Mouse (Mus musculus): ENCODE measurements around the gene Hoxa1.

GRCm38 (mm10) chr6:52180726-52181125, 22.6 kb upstream of the Hoxa1 start:
- TF ChIP-seq POLR2A (IDR thresholded peaks at IDR 0.05; ENCODE audit: insufficient read length, low read depth) (no peak), TCF12 (IDR thresholded peaks at IDR 0.05; ENCODE audit: insufficient read depth, poor library complexity, severe bottlenecking) (no peak), POLR2AphosphoS2 (IDR thresholded peaks at IDR 0.05; ENCODE audit: insufficient read length, low read depth) (no peak), MAX (IDR thresholded peaks at IDR 0.05; ENCODE audit: low read depth) (no peak), TCF3 (IDR thresholded peaks at IDR 0.05; ENCODE audit: insufficient read length, low read depth) (no peak)
